Mouse (Mus musculus) layer of hippocampus, adult 9-11 months (tissue): ENCODE results near the gene a.
"Not testable (repeated sequence)": the region's sequence is repeated elsewhere in the genome, so short reads cannot be mapped to it uniquely, and the experiment has no call there.

Source experiments
- DNase-seq: peaks from one replicate; pipeline ENCODE4 v3.0.0; 2022

The a gene

GRCm38 (mm10) chr2:154863672-154864071 lies 72.5 kb downstream of the a start:
- peak; percentile 22 for DNase-seq

- no peak for DNase-seq
Measured at GRCm38 (mm10) chr2:154865696-154866095, 74.5 kb downstream of the a start.

GRCm38 (mm10) chr2:154868106-154868505 lies 76.9 kb downstream of the a start:
- no peak for DNase-seq

GRCm38 (mm10) chr2:154869954-154870641 lies 78.9 kb downstream of the a start:
- no peak for DNase-seq

- no peak for DNase-seq
Measured at GRCm38 (mm10) chr2:154876621-154877020, 85.4 kb downstream of the a start.

GRCm38 (mm10) chr2:154891585-154891984 lies 100.4 kb downstream of the a start:
- no peak for DNase-seq

GRCm38 (mm10) chr2:154892201-154893044 lies 101.2 kb downstream of the a start, which contains the start of gene Eif2s2:
Gene Eif2s2, minus strand, starts transcription at chr2:154892935.
- DNase-seq, result peak; percentile 97

- DNase-seq, result no peak
Measured at GRCm38 (mm10) chr2:154893045-154893385, 101.8 kb downstream of the a start.

GRCm38 (mm10) chr2:154893548-154893947 lies 102.3 kb downstream of the a start:
- no peak for DNase-seq

- DNase-seq, result not testable (repeated sequence)
Measured at GRCm38 (mm10) chr2:154899004-154899403, 107.8 kb downstream of the a start.

GRCm38 (mm10) chr2:154899412-154899811 lies 108.2 kb downstream of the a start:
- not testable (repeated sequence) for DNase-seq

- DNase-seq, result no peak
Measured at GRCm38 (mm10) chr2:154902111-154902510, 110.9 kb downstream of the a start.

- no peak for DNase-seq
Measured at GRCm38 (mm10) chr2:154905796-154906195, 114.6 kb downstream of the a start.

GRCm38 (mm10) chr2:154908223-154908622 lies 117.0 kb downstream of the a start:
- not testable (repeated sequence) for DNase-seq

GRCm38 (mm10) chr2:154909789-154910188 lies 118.6 kb downstream of the a start:
- no peak for DNase-seq

- no peak for DNase-seq
Measured at GRCm38 (mm10) chr2:154915922-154916541, 124.8 kb downstream of the a start.

- no peak for DNase-seq
Measured at GRCm38 (mm10) chr2:154916547-154916946, 125.3 kb downstream of the a start.

GRCm38 (mm10) chr2:154917866-154918641 lies 126.9 kb downstream of the a start:
- DNase-seq, result no peak

GRCm38 (mm10) chr2:154920896-154921295 lies 129.7 kb downstream of the a start:
- DNase-seq, result no peak

GRCm38 (mm10) chr2:154922134-154922533 lies 130.9 kb downstream of the a start:
- not testable (repeated sequence) for DNase-seq

- no peak for DNase-seq
Measured at GRCm38 (mm10) chr2:154925411-154926031, 134.3 kb downstream of the a start.

GRCm38 (mm10) chr2:154926843-154927242 lies 135.6 kb downstream of the a start:
- DNase-seq, result no peak
